ENCODE assay signal across 19 mouse cellular contexts in genomic region chr15:7322599-7323311, GRCm38 (mm10).
"Had no signal": no experiment of that assay in that cellular context is flagged by ENCODE, and none has a peak within 500 bp of the region (broad histone marks: within the 10 kb centered on the region; RNA-seq: fewer than 3 reads in every experiment).

No protein-coding gene starts in this region.

- H3K4me1 ChIP-seq: limb, embryonic 12.5 days; limb, embryonic 15.5 days had no signal

- H3K36me3 ChIP-seq: limb, embryonic 12.5 days; limb, embryonic 15.5 days had no signal

- H3K4me3 ChIP-seq: layer of hippocampus, adult 2 months; limb, embryonic 12.5 days; limb, embryonic 15.5 days had no signal

- H3K9me3 ChIP-seq: limb, embryonic 12.5 days; limb, embryonic 15.5 days had no signal

- H3K27me3 ChIP-seq: limb, embryonic 12.5 days; limb, embryonic 15.5 days had no signal

- H3K9ac ChIP-seq: limb, embryonic 12.5 days; limb, embryonic 15.5 days; liver, embryonic 14.5 days; liver, postnatal 0 days had no signal

- H3K27ac ChIP-seq: kidney, postnatal 0 days; layer of hippocampus, adult 2 months; limb, embryonic 12.5 days; limb, embryonic 15.5 days; liver, embryonic 14.5 days; stomach, postnatal 0 days had no signal

- ATAC-seq: intestine, postnatal 0 days; liver, postnatal 0 days had no signal

- DNase-seq: kidney, adult 2 months; kidney, postnatal 25 days; left cerebral cortex, postnatal 4 days; liver, postnatal 0 days; lung, postnatal 4 days; midbrain, embryonic 14.5 days; right cerebral cortex, adult 18-20 months; right cerebral cortex, postnatal 14 days; right cerebral cortex, postnatal 4 days; thymus, postnatal 25 days had no signal

- H3K4me2 ChIP-seq: limb, embryonic 12.5 days; limb, embryonic 15.5 days; liver, embryonic 11.5 days; midbrain, embryonic 11.5 days had no signal
